Mouse (Mus musculus) MEL (cell line): ENCODE measurements around the gene Sh3d19. TPM values are rescaled to one million over a fixed set of nuclear protein-coding genes. Genes with fewer than 3 reads are reported as not detected.

ENCODE experiments used
- DNase-seq: peaks from one replicate; pipeline ENCODE4 v3.0.0; 2011; ENCODE audit warnings: low read depth, low spot score
- H3K27ac ChIP-seq: 2 replicates; pipeline ENCODE4 v1.5.1; 2012; ENCODE audit warnings: low read depth, mild to moderate bottlenecking, control low read depth, low read length, moderate library complexity; ENCODE audit not compliant: control insufficient read depth
- H3K27me3 ChIP-seq, 2 experiments: fragments of 150-350 bp in 1 of 2; sonication (generic) in 1 of 2; 2 replicates each; pipeline ENCODE4 v1.6.1; 2012; ENCODE audit warnings: low read length in 2 of 2, mild to moderate bottlenecking in 2 of 2, improper control_type of control experiment in 1 of 2, moderate library complexity in 1 of 2; ENCODE audit not compliant: insufficient read depth in 2 of 2, control insufficient read depth in 1 of 2
- H3K36me3 ChIP-seq, 2 experiments: 2 replicates each; pipeline ENCODE4 v1.6.1; 2012 to 2014; ENCODE audit warnings: low read length in 2 of 2, improper control_type of control experiment in 1 of 2, inconsistent platforms in 1 of 2, mild to moderate bottlenecking in 1 of 2; ENCODE audit not compliant: insufficient read depth in 2 of 2, control insufficient read depth in 1 of 2
- H3K4me1 ChIP-seq, 2 experiments: fragments of 150-350 bp in 1 of 2; sonication (generic) in 1 of 2; 2 replicates each; pipeline ENCODE4 v1.6.1; 2012; ENCODE audit warnings: low read length in 2 of 2, improper control_type of control experiment in 1 of 2, mild to moderate bottlenecking in 1 of 2; ENCODE audit not compliant: insufficient read depth in 2 of 2, control insufficient read depth in 1 of 2
- H3K4me3 ChIP-seq, 2 experiments: fragments of 150-350 bp in 1 of 2; sonication (generic) in 1 of 2; 2 replicates each; pipeline ENCODE4 v1.5.1; 2012; ENCODE audit warnings: low read depth in 2 of 2, low read length in 2 of 2, mild to moderate bottlenecking in 2 of 2, moderate library complexity in 2 of 2, control low read depth in 1 of 2, improper control_type of control experiment in 1 of 2; ENCODE audit not compliant: control insufficient read depth in 1 of 2, insufficient read depth in 1 of 2
- H3K79me2 ChIP-seq: 2 replicates; pipeline ENCODE4 v1.6.1; 2012; ENCODE audit warnings: mild to moderate bottlenecking, low read length, moderate library complexity; ENCODE audit not compliant: control insufficient read depth, poor library complexity, insufficient read depth
- H3K9ac ChIP-seq: 2 replicates; pipeline ENCODE4 v1.6.1; 2012; ENCODE audit warnings: low read depth, mild to moderate bottlenecking, control low read depth, low read length, moderate library complexity; ENCODE audit not compliant: control insufficient read depth, poor library complexity, severe bottlenecking
- H3K9me3 ChIP-seq: fragments of 150-350 bp; sonication (generic); replicated peaks from 2 replicates; pipeline ENCODE4 v1.6.1; 2012; ENCODE audit warnings: mild to moderate bottlenecking, low read length, improper control_type of control experiment, moderate library complexity; ENCODE audit not compliant: insufficient read depth
- CHD1 ChIP-seq: IDR thresholded peaks from 2 replicates; pipeline ENCODE4 v1.6.1; 2012; ENCODE audit warnings: low read depth, mild to moderate bottlenecking, inconsistent platforms, low read length, improper control_type of control experiment
- CHD2 ChIP-seq: IDR thresholded peaks from 2 replicates; pipeline ENCODE4 v1.6.1; 2011; ENCODE audit warnings: low read length, improper control_type of control experiment
- CTCF ChIP-seq, 3 experiments: IDR thresholded peaks in 2 of 3; conservative IDR thresholded peaks in 1 of 3; 2 replicates each; pipeline ENCODE4 v1.5.1; 2011 to 2012; ENCODE audit warnings: low read length in 3 of 3, low read depth in 2 of 3, mild to moderate bottlenecking in 2 of 3, improper control_type of control experiment in 1 of 3, inconsistent platforms in 1 of 3, mixed read lengths in 1 of 3, moderate library complexity in 1 of 3; ENCODE audit not compliant: control insufficient read depth in 1 of 3, insufficient read depth in 1 of 3, poor library complexity in 1 of 3, severe bottlenecking in 1 of 3
- ELF1 ChIP-seq: IDR thresholded peaks from 2 replicates; pipeline ENCODE4 v1.6.1; 2014; ENCODE audit warnings: low read depth, mild to moderate bottlenecking, inconsistent platforms, low read length, improper control_type of control experiment, moderate library complexity
- EP300 ChIP-seq, 2 experiments: IDR thresholded peaks; 2 replicates each; pipeline ENCODE4 v1.6.1; 2011; ENCODE audit warnings: improper control_type of control experiment in 2 of 2, low read length in 2 of 2, low read depth in 1 of 2, mild to moderate bottlenecking in 1 of 2
- ETS1 ChIP-seq: IDR thresholded peaks from 2 replicates; pipeline ENCODE4 v1.6.1; 2012; ENCODE audit warnings: low read depth, mild to moderate bottlenecking, inconsistent platforms, low read length, improper control_type of control experiment, moderate library complexity
- GATA1 ChIP-seq: IDR thresholded peaks from 2 replicates; pipeline ENCODE4 v1.6.1; 2011; ENCODE audit warnings: low read depth, low read length, improper control_type of control experiment
- JUND ChIP-seq: IDR thresholded peaks from 2 replicates; pipeline ENCODE4 v1.6.1; 2011; ENCODE audit warnings: low read depth, mild to moderate bottlenecking, improper control_type of control experiment, low read length
- KAT2A ChIP-seq: conservative IDR thresholded peaks from 2 replicates; pipeline ENCODE4 v1.6.1; 2012; ENCODE audit warnings: low read depth, low read length, improper control_type of control experiment, inconsistent platforms
- MAX ChIP-seq: IDR thresholded peaks from 2 replicates; pipeline ENCODE4 v1.6.1; 2011; ENCODE audit warnings: low read length, improper control_type of control experiment
- MAZ ChIP-seq: IDR thresholded peaks from 2 replicates; pipeline ENCODE4 v1.6.1; 2012; ENCODE audit warnings: low read depth, mild to moderate bottlenecking, inconsistent platforms, low read length, improper control_type of control experiment
- MXI1 ChIP-seq: IDR thresholded peaks from 2 replicates; pipeline ENCODE4 v1.6.1; 2011; ENCODE audit warnings: mild to moderate bottlenecking, low read depth, low read length, improper control_type of control experiment
- MYB ChIP-seq: IDR thresholded peaks from 2 replicates; pipeline ENCODE4 v1.6.1; 2011; ENCODE audit warnings: mild to moderate bottlenecking, low read depth, low read length, improper control_type of control experiment
- MYC ChIP-seq: IDR thresholded peaks from 2 replicates; pipeline ENCODE4 v1.6.1; 2011; ENCODE audit warnings: low read depth, mild to moderate bottlenecking, low read length, improper control_type of control experiment, moderate library complexity
- NELFE ChIP-seq: IDR thresholded peaks from 2 replicates; pipeline ENCODE4 v1.6.1; 2011; ENCODE audit warnings: low read depth, low read length, improper control_type of control experiment
- POLR2AphosphoS2 ChIP-seq: IDR thresholded peaks from 2 replicates; pipeline ENCODE4 v1.6.1; 2011; ENCODE audit warnings: low read length, improper control_type of control experiment
- POLR2AphosphoS5 ChIP-seq: IDR thresholded peaks from 2 replicates; pipeline ENCODE4 v1.6.1; 2012; ENCODE audit warnings: low read depth, borderline replicate concordance, mild to moderate bottlenecking, inconsistent platforms, low read length, moderate library complexity, mixed read lengths
- RAD21 ChIP-seq: IDR thresholded peaks from 2 replicates; pipeline ENCODE4 v1.6.1; 2011; ENCODE audit warnings: mild to moderate bottlenecking, low read depth, low read length, improper control_type of control experiment
- SIN3A ChIP-seq: IDR thresholded peaks from 2 replicates; pipeline ENCODE4 v1.6.1; 2012; ENCODE audit warnings: low read length, improper control_type of control experiment, inconsistent platforms
- SMC3 ChIP-seq: IDR thresholded peaks from 2 replicates; pipeline ENCODE4 v1.6.1; 2011; ENCODE audit warnings: low read depth, low read length, improper control_type of control experiment
- TAL1 ChIP-seq: IDR thresholded peaks from 2 replicates; pipeline ENCODE4 v1.6.1; 2012; ENCODE audit warnings: mild to moderate bottlenecking, inconsistent platforms, low read length, moderate library complexity, mixed read lengths
- TCF12 ChIP-seq: IDR thresholded peaks from 2 replicates; pipeline ENCODE4 v1.6.1; 2014; ENCODE audit warnings: low read depth, mild to moderate bottlenecking, inconsistent platforms, low read length, improper control_type of control experiment, moderate library complexity
- UBTF ChIP-seq: IDR thresholded peaks from 2 replicates; pipeline ENCODE4 v1.6.1; 2012; ENCODE audit warnings: low read depth, mild to moderate bottlenecking, inconsistent platforms, low read length, improper control_type of control experiment, moderate library complexity, borderline replicate concordance; ENCODE audit not compliant: insufficient read depth
- USF2 ChIP-seq, 2 experiments: IDR thresholded peaks; 2 replicates each; pipeline ENCODE4 v1.6.1; 2011 to 2012; ENCODE audit warnings: improper control_type of control experiment in 2 of 2, low read length in 2 of 2, borderline replicate concordance in 1 of 2, inconsistent platforms in 1 of 2, low read depth in 1 of 2, mild to moderate bottlenecking in 1 of 2; ENCODE audit not compliant: insufficient read depth in 1 of 2
- ZKSCAN1 ChIP-seq: IDR thresholded peaks from 2 replicates; pipeline ENCODE4 v1.6.1; 2012; ENCODE audit warnings: low read depth, mild to moderate bottlenecking, inconsistent platforms, low read length, improper control_type of control experiment, moderate library complexity
- ZMIZ1 ChIP-seq: IDR thresholded peaks from 2 replicates; pipeline ENCODE4 v1.6.1; 2012; ENCODE audit warnings: low read depth, mild to moderate bottlenecking, inconsistent platforms, low read length, improper control_type of control experiment, moderate library complexity
- ZNF384 ChIP-seq: IDR thresholded peaks from 2 replicates; pipeline ENCODE4 v1.6.1; 2012; ENCODE audit warnings: low read depth, mild to moderate bottlenecking, inconsistent platforms, low read length, improper control_type of control experiment
- polyA plus RNA-seq, 2 experiments: library from polyadenylated mRNA; stranded (reverse) in 1 of 2; unstranded in 1 of 2; fragments of >175 nt in 1 of 2; fragments of >200 nt in 1 of 2; gene quantifications; 2 replicates each; pipeline versions ENCODE4 v1.2.1 to v1.2.4; 2012; ENCODE audit warnings: low replicate concordance in 2 of 2, low read depth in 1 of 2; ENCODE audit not compliant: insufficient read length in 2 of 2, insufficient read depth in 1 of 2, missing spikeins in 1 of 2
- total RNA-seq: library from RNA; depleted of rRNA; stranded (reverse); fragments of 300-350 nt; gene quantifications from 2 replicates; pipeline ENCODE4 v1.2.3, GENCODE M21; 2012

The Sh3d19 gene
- total and polyA plus RNA-seq, 3 experiments = 2.2 to 4.8 TPM; not detected in 1

- no peaks in the 10 kb centered on the region for H3K36me3 ChIP-seq
- TF ChIP-seq SIN3A (no peak), CTCF (IDR thresholded peaks at IDR 0.05 in 2 of 3, conservative IDR thresholded peaks at IDR 0.05 in 1 of 3; ENCODE audit: control insufficient read depth in 1 of 3, insufficient read depth in 1 of 3, low read depth in 2 of 3, low read length in 3 of 3, poor library complexity in 1 of 3, severe bottlenecking in 1 of 3) (no peak), MYB (no peak), ZKSCAN1 (no peak), POLR2AphosphoS2 (no peak), ELF1 (no peak), CHD2 (no peak), EP300 (IDR thresholded peaks at IDR 0.05; ENCODE audit: low read depth in 1 of 2, low read length in 2 of 2) (no peak), JUND (no peak), SMC3 (no peak), ZNF384 (no peak), POLR2AphosphoS5 (no peak), MAZ (no peak), CHD1 (no peak), GATA1 (no peak), UBTF (no peak), ZMIZ1 (no peak), MAX (no peak)
- TF ChIP-seq, all 39 proteins: peak for 0
- no peaks in the 10 kb centered on the region for H3K27me3 ChIP-seq
- DNase-seq = no peak
- H3K9me3 ChIP-seq = no peaks in the 10 kb centered on the region
- H3K9ac ChIP-seq = no peak overlapping the region
- H3K27ac ChIP-seq = no peak overlapping the region
- H3K4me3 ChIP-seq = no peak overlapping the region
- H3K4me1 ChIP-seq = no peaks in the 10 kb centered on the region
- H3K79me2 ChIP-seq = no peaks in the 10 kb centered on the region
Measured at GRCm38 (mm10) chr3:86004751-86005150, 33.8 kb downstream of the Sh3d19 start.

- H3K4me3 ChIP-seq = no peak overlapping the region
- DNase-seq = no peak
- no peak overlapping the region for H3K27ac ChIP-seq
- TF ChIP-seq ELF1 = no peak
- TF ChIP-seq SIN3A = no peak
- no peak for TF ChIP-seq SMC3
- no peak for TF ChIP-seq RAD21
- TF ChIP-seq GATA1 = no peak
- TF ChIP-seq CHD1 = no peak
- TF ChIP-seq ETS1 = no peak
- no peak for TF ChIP-seq MXI1
- TF ChIP-seq MYC = no peak
- no peak for TF ChIP-seq TCF12
- TF ChIP-seq NELFE = no peak
- no peak for TF ChIP-seq USF2 (IDR thresholded peaks at IDR 0.05; ENCODE audit: borderline replicate concordance in 1 of 2, insufficient read depth in 1 of 2, low read depth in 1 of 2, low read length in 2 of 2)
- TF ChIP-seq KAT2A = no peak
- no peak for TF ChIP-seq MYB
- TF ChIP-seq EP300 (IDR thresholded peaks at IDR 0.05; ENCODE audit: low read depth in 1 of 2, low read length in 2 of 2) = no peak
- no peak for TF ChIP-seq TAL1
- TF ChIP-seq, all 39 proteins: peak for 0
- Histone ChIP-seq H3K36me3 (no peaks in the 10 kb centered on the region), H3K27me3 (no peaks in the 10 kb centered on the region), H3K79me2 (no peaks in the 10 kb centered on the region), H3K9me3 (no peaks in the 10 kb centered on the region), H3K4me1 (no peaks in the 10 kb centered on the region), H3K9ac (no peak overlapping the region)
Measured at GRCm38 (mm10) chr3:86010618-86011017, 39.7 kb downstream of the Sh3d19 start.
